Mouse (Mus musculus): ENCODE data around the gene Tbx2.
A peak's percentile ranks its signal among the peaks of the same experiment; 100 is the strongest.

The Tbx2 gene

DNA sequence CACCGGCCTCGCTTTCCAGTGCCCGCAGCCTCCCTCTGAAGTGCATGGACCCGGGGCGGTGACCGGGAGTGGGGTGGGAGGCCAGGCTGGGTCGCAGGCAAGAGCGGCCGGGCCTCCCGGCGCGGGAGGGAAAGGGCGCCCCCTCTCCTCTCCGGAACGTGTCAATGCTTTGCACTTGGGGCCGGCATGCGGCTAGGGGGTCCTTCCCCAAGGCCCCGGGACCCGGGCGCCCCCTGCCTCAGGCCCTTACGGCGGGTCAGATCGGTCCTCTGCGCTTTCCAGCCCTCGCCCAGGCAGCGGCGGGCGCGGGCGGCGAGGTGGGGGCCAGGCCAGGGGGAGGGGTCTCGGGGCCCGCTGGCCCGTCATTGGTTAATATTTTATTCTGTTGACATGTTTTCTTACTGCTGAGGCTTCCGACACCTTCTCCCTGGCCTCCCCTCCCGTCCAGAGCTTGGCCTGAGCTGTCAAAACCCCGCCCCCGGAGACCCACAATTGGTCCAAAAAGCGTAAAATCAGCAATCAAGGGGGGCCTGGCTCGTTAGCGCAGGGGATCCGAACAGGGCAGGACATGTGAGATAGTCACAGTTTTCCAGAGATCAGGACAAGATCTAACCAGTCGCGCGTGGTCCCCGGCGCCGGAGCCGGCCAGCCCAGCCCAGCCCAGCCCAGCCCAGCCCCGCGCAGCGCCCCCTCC is at the start of gene Tbx2:
Gene Tbx2, plus strand, starts transcription at position 321 of the 694 bp plus-strand sequence.
- DNase-seq (ENCODE audit: low read depth): no peak

DNA sequence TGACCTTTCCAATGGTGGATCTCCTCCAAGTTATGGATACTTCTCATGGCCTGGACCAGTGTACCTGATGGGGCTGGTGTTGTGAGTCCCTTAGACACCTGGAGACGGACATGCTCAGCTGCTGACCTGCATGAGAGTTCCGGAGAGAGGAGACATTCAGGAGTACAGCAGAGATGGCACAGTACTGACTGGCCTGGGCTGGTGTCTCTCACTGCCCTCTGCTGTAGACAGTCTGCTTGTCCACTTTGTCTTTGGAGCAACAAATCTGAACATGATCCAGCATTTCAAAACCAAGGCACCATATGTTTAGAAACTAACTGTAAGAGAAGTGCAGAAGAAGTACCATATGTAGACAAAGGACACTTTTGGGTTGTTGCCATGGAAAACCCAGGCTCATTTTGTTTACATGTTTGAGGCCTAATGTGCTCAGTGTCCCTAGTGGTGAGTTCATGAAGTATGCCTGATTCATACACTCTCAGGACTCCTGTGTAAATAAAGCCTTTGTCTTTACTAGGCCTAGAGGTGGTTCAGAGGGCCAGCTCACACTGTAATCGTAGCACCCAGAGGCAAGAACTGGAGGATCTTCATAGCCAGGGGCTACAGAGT is 46.1 kb upstream of the Tbx2 start:
- no peak for DNase-seq (ENCODE audit: low read depth)

DNA sequence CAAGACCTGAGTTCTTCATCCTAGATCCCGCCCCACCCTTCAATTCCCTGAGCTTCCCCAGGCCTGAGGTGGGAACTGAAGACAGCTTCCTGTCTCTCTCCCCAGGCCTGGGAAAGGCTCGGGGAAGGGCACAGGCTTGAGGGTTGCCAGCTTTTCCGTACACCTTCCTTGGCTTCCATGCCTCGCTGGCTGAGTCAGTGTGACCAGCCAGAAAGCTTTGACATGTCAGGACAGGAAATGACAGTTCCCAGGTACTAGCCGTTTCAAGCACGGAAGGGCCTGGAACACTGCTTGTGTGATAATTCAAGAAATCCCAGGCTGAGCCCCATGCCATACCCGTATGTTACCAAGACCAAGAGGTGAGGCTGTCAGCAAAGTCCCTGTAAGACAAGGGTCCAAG is 42.6 kb upstream of the Tbx2 start:
- no peak for DNase-seq (ENCODE audit: low read depth)

DNA sequence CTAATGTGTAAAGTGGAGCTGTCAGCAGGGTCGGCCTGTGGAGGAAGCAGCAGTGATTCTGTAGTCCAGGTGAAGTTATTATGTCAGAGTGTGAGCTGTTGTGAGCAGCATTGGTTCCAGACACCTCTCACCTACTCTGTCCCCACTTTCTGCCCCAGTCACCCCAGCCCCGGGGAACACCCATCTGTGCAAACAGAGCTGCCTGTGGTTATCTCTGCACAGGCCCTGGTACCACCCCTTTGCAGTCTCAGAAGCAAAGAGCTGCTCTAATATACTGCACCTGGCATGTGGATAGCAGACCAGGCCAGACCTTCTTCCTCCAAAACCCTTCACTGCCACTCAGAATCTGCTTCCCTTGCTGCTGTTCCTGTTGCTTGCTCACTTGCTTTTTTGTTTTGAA is 42.1 kb upstream of the Tbx2 start:
- no peak for DNase-seq (ENCODE audit: low read depth)

GRCm38 (mm10) chr11:85791212-85791611 is 41.1 kb upstream of the Tbx2 start:
- no peak for DNase-seq (ENCODE audit: low read depth)

GRCm38 (mm10) chr11:85792534-85793215 is 39.7 kb upstream of the Tbx2 start:
- DNase-seq (ENCODE audit: low read depth): no peak

- no peak for DNase-seq (ENCODE audit: low read depth)
Measured at GRCm38 (mm10) chr11:85799456-85799855, 32.9 kb upstream of the Tbx2 start.

DNA sequence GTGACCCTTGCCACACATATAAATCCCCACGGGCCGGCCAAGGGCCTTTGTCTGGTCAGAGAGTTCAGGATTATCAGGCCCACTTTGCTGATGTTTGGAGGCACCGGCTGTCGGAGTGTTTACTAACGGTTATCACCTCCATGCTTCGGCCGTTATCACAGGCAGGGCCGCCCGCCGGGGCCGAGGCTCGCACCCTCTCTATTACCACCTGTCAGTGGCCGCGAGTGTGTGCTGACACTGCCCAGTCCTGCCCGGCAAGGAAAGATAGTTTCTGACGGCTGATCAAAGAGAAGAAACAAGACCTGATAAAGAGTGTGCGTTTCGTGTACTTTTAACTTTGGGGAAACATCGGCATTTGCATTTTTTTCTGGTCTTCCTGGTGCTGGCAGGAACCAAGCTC is 32.5 kb upstream of the Tbx2 start:
- no peak for DNase-seq (ENCODE audit: low read depth)

- DNase-seq (ENCODE audit: low read depth): no peak
Measured at GRCm38 (mm10) chr11:85800380-85800779, 32.0 kb upstream of the Tbx2 start.

DNA sequence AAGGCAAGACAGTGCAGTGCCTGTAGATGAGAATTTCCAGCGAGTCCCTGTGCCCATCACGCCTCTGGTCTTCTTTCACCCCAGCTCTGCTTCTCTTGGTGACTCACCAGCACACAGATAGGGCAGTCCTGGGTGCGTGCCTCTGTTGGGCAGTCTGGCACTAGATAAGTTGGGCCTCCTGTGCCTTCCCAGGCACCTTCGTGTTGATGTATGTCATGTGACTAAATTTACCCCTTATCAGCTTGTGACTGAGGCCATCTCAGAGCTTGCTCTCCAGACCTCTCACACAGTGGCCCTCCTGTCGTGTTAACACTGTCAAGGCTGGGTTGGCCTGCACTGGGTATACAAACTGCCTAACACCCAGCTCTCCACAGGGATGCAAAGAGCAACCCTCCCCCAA is 28.3 kb upstream of the Tbx2 start:
- no peak for DNase-seq (ENCODE audit: low read depth)

GRCm38 (mm10) chr11:85805779-85806178 is 26.6 kb upstream of the Tbx2 start:
- no peak for DNase-seq (ENCODE audit: low read depth)

DNA sequence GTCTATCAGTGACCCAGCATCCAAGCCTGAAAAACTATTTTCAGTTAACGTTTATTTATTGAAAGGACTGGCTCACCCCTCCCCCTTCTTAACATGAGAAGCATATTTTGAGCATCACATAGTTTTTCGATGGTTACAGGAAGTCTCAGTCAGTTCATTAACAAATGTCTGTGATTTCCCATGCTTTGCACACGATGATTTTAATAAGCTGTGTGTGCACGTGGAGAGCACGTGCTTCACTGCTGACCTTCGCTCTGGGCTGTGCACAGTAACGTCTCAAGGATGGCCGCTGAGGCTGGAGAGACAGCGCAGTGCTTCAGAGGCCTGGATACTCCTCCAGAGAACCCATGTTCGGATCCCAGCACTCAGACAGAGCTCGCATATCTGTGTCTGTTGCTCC is 25.0 kb upstream of the Tbx2 start:
- no peak for DNase-seq (ENCODE audit: low read depth)

GRCm38 (mm10) chr11:85811229-85811628 is 21.1 kb upstream of the Tbx2 start:
- no peak for DNase-seq (ENCODE audit: low read depth)

- no peak for DNase-seq (ENCODE audit: low read depth)
Measured at GRCm38 (mm10) chr11:85811676-85812075, 20.7 kb upstream of the Tbx2 start.

GRCm38 (mm10) chr11:85812201-85812966 is 20.0 kb upstream of the Tbx2 start:
- DNase-seq (ENCODE audit: low read depth): no peak

GRCm38 (mm10) chr11:85814678-85815077 is 17.7 kb upstream of the Tbx2 start:
- no peak for DNase-seq (ENCODE audit: low read depth)

DNA sequence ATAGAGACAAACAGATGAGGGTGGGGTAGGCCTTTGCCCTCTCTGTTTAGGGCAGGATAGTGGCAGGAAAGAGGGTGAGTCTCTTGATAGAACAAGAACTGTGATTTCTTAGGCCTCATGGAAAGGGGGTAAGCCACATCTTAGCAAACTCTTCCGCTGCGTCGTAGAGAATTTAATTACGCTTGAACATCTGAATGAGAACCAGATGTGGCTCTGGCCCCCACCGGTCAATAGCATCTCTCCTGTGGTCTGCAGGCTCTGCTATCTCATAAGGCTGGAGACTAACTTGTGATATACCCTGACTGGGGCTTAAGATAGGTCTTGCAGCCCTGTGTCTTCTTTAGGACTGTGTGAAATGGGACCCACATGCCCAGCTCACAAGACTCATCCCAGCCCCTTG is 15.9 kb upstream of the Tbx2 start:
- DNase-seq (ENCODE audit: low read depth): no peak

DNA sequence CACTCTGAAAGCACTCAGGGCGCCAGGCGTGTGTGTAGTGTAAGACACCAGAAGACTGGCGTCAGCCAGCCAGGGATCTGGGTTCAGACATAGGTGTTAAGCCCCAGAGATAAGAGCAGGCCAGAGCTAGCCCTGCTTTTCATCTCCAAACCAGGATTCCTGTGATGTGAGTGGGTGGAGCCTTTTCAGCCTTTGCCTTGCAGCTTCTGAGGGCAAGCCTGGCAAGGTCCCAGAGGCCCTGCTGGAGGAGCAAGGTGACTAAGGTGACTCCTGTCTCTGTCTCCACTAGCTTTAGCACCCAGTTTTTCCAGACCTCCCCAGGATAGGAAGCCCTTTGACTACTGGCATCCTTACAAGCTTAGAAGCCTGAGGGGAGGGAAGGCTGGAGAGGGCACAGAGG is 13.9 kb upstream of the Tbx2 start:
- DNase-seq (ENCODE audit: low read depth): no peak

DNA sequence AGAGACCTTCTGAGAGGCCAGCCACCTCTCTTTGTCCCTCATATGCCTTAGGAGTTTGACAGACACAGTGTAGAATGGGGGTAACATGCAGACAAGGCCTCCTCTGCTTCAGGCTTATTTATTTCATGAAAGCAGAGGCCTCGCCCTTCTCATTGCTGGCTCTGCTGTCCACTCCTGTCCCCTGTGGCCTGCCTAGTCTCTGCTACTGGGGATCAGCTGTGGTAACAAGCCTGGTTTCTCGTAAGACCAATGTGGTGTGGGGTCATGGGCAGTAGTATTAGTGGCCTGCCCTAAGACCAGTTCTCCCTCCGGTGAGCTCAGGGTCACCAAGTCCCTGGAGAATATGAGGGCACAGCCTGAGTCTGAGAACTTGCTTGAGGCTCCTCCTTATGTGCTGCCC is 11.4 kb upstream of the Tbx2 start:
- DNase-seq (ENCODE audit: low read depth): no peak

DNA sequence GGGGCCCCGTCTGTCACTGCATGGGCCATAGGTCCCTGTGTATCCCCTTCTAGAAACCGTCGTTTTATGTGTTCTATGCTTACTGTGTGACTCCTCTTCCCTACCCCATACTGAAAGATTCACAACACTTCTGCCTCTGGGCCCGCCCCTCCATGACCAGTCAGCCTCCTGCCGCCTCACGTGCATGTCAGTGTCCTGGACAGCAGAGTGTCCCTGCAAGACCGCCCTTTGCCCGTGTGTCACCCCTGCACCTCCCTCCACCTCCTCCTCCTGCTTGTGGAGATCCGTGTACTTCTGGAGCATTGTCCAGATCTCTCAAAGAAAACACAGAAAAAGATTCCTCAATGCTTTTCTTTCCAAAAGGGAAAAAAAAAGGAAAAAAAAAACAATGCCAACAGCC is 10.7 kb upstream of the Tbx2 start:
- DNase-seq (ENCODE audit: low read depth): no peak

GRCm38 (mm10) chr11:85823181-85823580 is 9.2 kb upstream of the Tbx2 start:
- DNase-seq (ENCODE audit: low read depth): peak; percentile 66

- no peak for DNase-seq (ENCODE audit: low read depth)
Measured at GRCm38 (mm10) chr11:85823794-85824193, 8.6 kb upstream of the Tbx2 start.

GRCm38 (mm10) chr11:85825031-85825430 is 7.3 kb upstream of the Tbx2 start:
- no peak for DNase-seq (ENCODE audit: low read depth)
